Mouse (Mus musculus) forebrain, embryonic 16.5 days (tissue): Measurements from ENCODE around the gene 4921507P07Rik. TPM values are rescaled to one million over a fixed set of nuclear protein-coding genes. Genes with fewer than 3 reads are reported as not detected.
"Not testable (repeated sequence)": the region's sequence is repeated elsewhere in the genome, so short reads cannot be mapped to it uniquely, and the experiment has no call there.

ENCODE experiments used
- ATAC-seq: fragments of 200-750 bp; cut with Nextera tagmentation; 2 replicates; pipeline ENCODE4 v1.8.0; 2017; ENCODE audit warnings: mild to moderate bottlenecking, moderate library complexity
- H3K27ac ChIP-seq: fragments of 300-500 bp; sonication (generic); 2 replicates; pipeline ENCODE4 v1.5.1; 2014; ENCODE audit warnings: low read length, control low read depth
- H3K27me3 ChIP-seq: fragments of 300-500 bp; sonication (generic); replicated peaks from 2 replicates; pipeline ENCODE4 v1.6.1; 2014; ENCODE audit warnings: low read length; ENCODE audit not compliant: control insufficient read depth, insufficient read depth
- H3K36me3 ChIP-seq: fragments of 300-500 bp; sonication (generic); 2 replicates; pipeline ENCODE4 v1.6.1; 2014; ENCODE audit not compliant: control insufficient read depth, insufficient read depth
- H3K4me1 ChIP-seq: fragments of 300-500 bp; sonication (generic); replicated peaks from 2 replicates; pipeline ENCODE4 v1.6.1; 2014; ENCODE audit warnings: low read length; ENCODE audit not compliant: control insufficient read depth, insufficient read depth
- H3K4me2 ChIP-seq: fragments of 300-500 bp; sonication (generic); 2 replicates; pipeline ENCODE4 v1.6.1; 2014; ENCODE audit warnings: mild to moderate bottlenecking, low read length, control low read depth
- H3K4me3 ChIP-seq: fragments of 300-500 bp; sonication (generic); replicated peaks from 2 replicates; pipeline ENCODE4 v1.5.1; 2014; ENCODE audit warnings: mild to moderate bottlenecking, low read length, control low read depth
- H3K9ac ChIP-seq: fragments of 300-500 bp; sonication (generic); replicated peaks from 2 replicates; pipeline ENCODE4 v1.6.1; 2014; ENCODE audit warnings: low read depth, low read length, control low read depth
- H3K9me3 ChIP-seq: fragments of 300-500 bp; sonication (generic); 2 replicates; pipeline ENCODE4 v1.6.1; 2016; ENCODE audit warnings: low read length; ENCODE audit not compliant: control insufficient read depth
- WGBS: fragments of 180-500 bp; shearing (Covaris S2); extraction: QIAGEN DNeasy Blood & Tissue Kit; methylation state at CpG from one replicate; pipeline ENCODE4 v1.1.7; 2014; 5-methylcytosine and 5-hydroxymethylcytosine counted together
- polyA plus RNA-seq: library from polyadenylated mRNA; unstranded; fragments of >200 nt; fragmentation: Nextera tagmentation; extraction: Ambion mirVana; gene quantifications from 2 replicates; pipeline ENCODE4 v1.2.1, GENCODE M21; 2015

The 4921507P07Rik gene
- 1.2 and 1.3 TPM in 2 replicates for polyA plus RNA-seq

- WGBS: 1% methylated on average over 56 of the region's 62 CpGs
- ATAC-seq: peak; percentile 94
- Histone ChIP-seq H3K9me3 (no peaks in the 10 kb centered on the region), H3K9ac (peak within 1 kb of the TSS; percentile 67), H3K4me3 (peak within 1 kb of the TSS; percentile 63), H3K4me1 (peaks cover 9% of the 10 kb centered on the region), H3K36me3 (no peaks in the 10 kb centered on the region), H3K4me2 (peak within 1 kb of the TSS; percentile 99), H3K27ac (no peak within 1 kb of the TSS; the same call in 1 of the 2 replicates), H3K27me3 (no peaks in the 10 kb centered on the region)
Measured at GRCm38 (mm10) chr6:50596301-50597211, at the start of gene 4921507P07Rik. Gene 4921507P07Rik (minus strand): TSS chr6:50596632.

GRCm38 (mm10) chr6:50644701-50645100 lies 48.3 kb upstream of the 4921507P07Rik start:
- ATAC-seq: no peak
- H3K9ac ChIP-seq: no peak overlapping the region

GRCm38 (mm10) chr6:50641898-50642297 lies 45.5 kb upstream of the 4921507P07Rik start:
- Histone ChIP-seq H3K9me3 (no peaks in the 10 kb centered on the region), H3K9ac (no peak overlapping the region), H3K36me3 (no peaks in the 10 kb centered on the region), H3K4me2 (no peak overlapping the region), H3K27me3 (no peaks in the 10 kb centered on the region), H3K27ac (no peak overlapping the region), H3K4me3 (no peak overlapping the region), H3K4me1 (peaks cover 22% of the 10 kb centered on the region)
- WGBS: 71% methylated on average over 5 of the region's 5 CpGs
- ATAC-seq: no peak

More at GRCm38 (mm10) chr6:50644701-50645100, 48.3 kb upstream of the 4921507P07Rik start:
- Histone ChIP-seq H3K4me2 (no peak overlapping the region), H3K27ac (no peak overlapping the region), H3K36me3 (no peaks in the 10 kb centered on the region), H3K9me3 (no peaks in the 10 kb centered on the region), H3K27me3 (no peaks in the 10 kb centered on the region), H3K4me1 (peaks cover 22% of the 10 kb centered on the region), H3K4me3 (no peak overlapping the region)
- WGBS: 37% methylated on average over 3 of the region's 3 CpGs

- 76% methylated on average over 4 of the region's 4 CpGs for WGBS
- Histone ChIP-seq H3K4me3 (no peak overlapping the region), H3K27me3 (no peaks in the 10 kb centered on the region), H3K27ac (no peak overlapping the region), H3K4me2 (no peak overlapping the region), H3K36me3 (no peaks in the 10 kb centered on the region), H3K4me1 (peaks cover 22% of the 10 kb centered on the region), H3K9ac (no peak overlapping the region), H3K9me3 (no peaks in the 10 kb centered on the region)
- ATAC-seq: no peak
Measured at GRCm38 (mm10) chr6:50640377-50640776, 43.9 kb upstream of the 4921507P07Rik start.

DNA sequence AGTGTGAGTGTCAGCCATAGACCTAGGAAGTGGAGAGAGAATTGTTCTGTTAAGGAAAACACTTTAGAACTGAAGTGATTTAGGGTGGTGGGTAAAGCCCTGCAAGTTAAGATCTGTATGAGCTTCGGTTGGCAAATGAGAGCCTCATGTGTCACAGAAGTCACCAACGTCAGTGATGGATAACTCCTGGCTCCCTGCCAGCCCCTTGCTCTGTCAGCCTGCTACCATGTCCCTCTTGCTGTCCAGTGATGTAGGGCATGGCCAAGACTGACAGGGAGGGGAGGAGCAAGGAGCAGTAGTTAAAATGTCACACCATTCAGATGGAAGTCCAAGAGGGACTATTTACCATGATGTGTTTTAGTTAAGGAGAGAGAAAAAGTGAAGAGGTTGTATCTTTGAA lies 43.2 kb upstream of the 4921507P07Rik start:
- Histone ChIP-seq H3K27ac (no peak overlapping the region), H3K9ac (no peak overlapping the region), H3K9me3 (no peaks in the 10 kb centered on the region), H3K36me3 (no peaks in the 10 kb centered on the region), H3K4me1 (peaks cover 19% of the 10 kb centered on the region), H3K4me3 (no peak overlapping the region), H3K27me3 (no peaks in the 10 kb centered on the region), H3K4me2 (no peak overlapping the region)
- no peak for ATAC-seq
- WGBS: 70% methylated on average over 2 of the region's 2 CpGs

DNA sequence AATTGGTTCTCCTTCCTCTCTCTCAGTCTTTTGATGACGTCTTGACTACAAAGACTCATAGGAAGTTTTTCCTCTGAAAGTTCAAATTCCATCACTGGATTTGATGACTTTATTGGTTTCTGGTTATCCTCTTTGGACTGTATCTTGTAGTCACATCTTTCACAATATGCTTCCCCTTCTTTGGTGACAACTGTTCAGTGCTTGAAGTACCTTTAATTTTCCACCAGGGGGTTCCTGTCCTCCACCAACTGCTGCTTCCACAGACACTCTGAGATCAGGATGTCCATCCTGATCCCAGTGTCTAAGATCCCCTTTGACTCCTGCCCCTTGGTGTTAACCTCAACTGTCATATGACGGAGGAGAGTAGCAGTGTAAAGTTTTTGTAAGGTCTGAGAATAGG lies 29.7 kb upstream of the 4921507P07Rik start:
- ATAC-seq, H3K36me3 ChIP-seq, H3K4me1 ChIP-seq, H3K4me2 ChIP-seq, H3K27ac ChIP-seq, H3K9me3 ChIP-seq, H3K9ac ChIP-seq, H3K4me3 ChIP-seq, H3K27me3 ChIP-seq: not testable (repeated sequence)
- 73% methylated on average over 2 of the region's 2 CpGs for WGBS

GRCm38 (mm10) chr6:50618273-50618672 lies 21.8 kb upstream of the 4921507P07Rik start:
- H3K4me2 ChIP-seq, H3K27ac ChIP-seq, H3K9ac ChIP-seq, H3K4me1 ChIP-seq, H3K9me3 ChIP-seq, ATAC-seq, H3K36me3 ChIP-seq, H3K4me3 ChIP-seq, H3K27me3 ChIP-seq: not testable (repeated sequence)
- 90% methylated on average over 1 of the region's 1 CpGs for WGBS

- Histone ChIP-seq H3K4me2 (no peak overlapping the region), H3K4me3 (no peak overlapping the region), H3K4me1 (peaks cover 3% of the 10 kb centered on the region), H3K27me3 (no peaks in the 10 kb centered on the region), H3K9ac (no peak overlapping the region), H3K27ac (no peak overlapping the region), H3K36me3 (no peaks in the 10 kb centered on the region), H3K9me3 (no peaks in the 10 kb centered on the region)
- no peak for ATAC-seq
- WGBS: 39% methylated on average over 4 of the region's 4 CpGs
Measured at GRCm38 (mm10) chr6:50601620-50602019, 5.2 kb upstream of the 4921507P07Rik start.

DNA sequence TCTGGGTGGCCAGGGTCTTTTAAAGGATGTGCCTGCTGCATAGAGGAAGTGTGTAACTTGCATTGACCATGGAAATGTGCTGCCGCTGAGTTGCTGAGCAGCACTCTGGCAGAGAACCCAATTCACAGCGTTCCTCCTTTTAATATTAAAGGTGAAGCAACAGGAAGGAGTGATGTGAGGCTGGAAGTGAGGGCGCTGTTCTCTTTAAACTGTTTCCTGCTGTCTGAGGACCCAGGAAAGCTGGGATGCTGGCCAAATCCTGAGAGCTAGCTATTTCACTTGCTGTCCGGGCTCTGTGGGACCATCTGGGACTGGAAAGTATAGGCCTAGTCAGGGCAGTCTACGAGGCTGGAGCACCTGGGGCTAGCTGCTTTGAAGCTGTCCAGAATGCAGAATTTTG lies 2.1 kb upstream of the 4921507P07Rik start:
- Histone ChIP-seq H3K4me3 (no peak overlapping the region), H3K9ac (no peak overlapping the region), H3K27me3 (no peaks in the 10 kb centered on the region), H3K27ac (no peak overlapping the region), H3K36me3 (no peaks in the 10 kb centered on the region), H3K4me2 (no peak overlapping the region), H3K4me1 (peaks cover 9% of the 10 kb centered on the region), H3K9me3 (no peaks in the 10 kb centered on the region)
- no peak for ATAC-seq
- 35% methylated on average over 5 of the region's 5 CpGs for WGBS
